Mouse (Mus musculus) telencephalon, adult 2 months (tissue): ENCODE data around the gene Selplg.

Experiments
- DNase-seq: peaks from one replicate; pipeline ENCODE4 v3.0.0-alpha.2; 2011; ENCODE audit warnings: low read depth, low spot score

Gene Selplg

DNA sequence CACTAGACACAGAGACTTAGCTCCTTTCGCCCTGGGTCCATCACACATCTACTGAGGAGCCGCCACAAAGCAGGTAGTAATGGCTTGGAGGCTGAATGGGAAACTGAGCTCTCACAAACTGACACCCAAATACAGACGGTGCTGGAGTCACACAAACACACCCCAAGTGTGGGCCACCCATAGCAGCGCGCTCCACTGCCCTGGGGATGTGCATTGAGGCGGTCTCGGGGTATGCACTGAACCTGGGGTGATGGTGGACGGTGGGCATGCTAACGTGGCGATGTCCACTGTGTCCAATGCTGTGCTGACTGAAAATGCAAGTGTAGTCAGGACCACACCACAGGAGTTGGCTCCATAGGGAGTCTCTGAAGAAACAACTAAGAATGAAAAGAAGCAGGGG is 22.7 kb upstream of the Selplg start:
- no peak for DNase-seq

GRCm38 (mm10) chr5:113854494-113854893 is 22.1 kb upstream of the Selplg start:
- DNase-seq: no peak

GRCm38 (mm10) chr5:113853541-113853940 is 21.1 kb upstream of the Selplg start:
- no peak for DNase-seq

DNA sequence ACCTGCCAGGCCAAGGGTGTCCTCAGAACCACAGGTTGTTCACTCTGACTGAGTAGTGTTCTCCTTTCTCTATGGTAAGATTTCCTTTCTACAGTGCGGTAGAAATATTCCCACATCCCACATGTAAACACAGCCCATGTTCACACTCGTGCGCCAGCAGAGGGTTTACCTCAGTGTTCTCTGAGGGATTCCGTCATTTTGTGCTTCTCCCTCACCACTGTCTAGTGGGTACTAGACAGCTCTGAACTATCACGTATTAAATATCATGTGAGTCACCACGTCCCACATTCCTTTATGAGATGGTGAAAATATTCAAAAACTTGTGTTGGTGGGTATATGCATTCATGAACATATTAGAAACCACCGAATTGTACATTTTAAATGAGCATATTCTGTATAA is 20.0 kb upstream of the Selplg start:
- DNase-seq: no peak

DNA sequence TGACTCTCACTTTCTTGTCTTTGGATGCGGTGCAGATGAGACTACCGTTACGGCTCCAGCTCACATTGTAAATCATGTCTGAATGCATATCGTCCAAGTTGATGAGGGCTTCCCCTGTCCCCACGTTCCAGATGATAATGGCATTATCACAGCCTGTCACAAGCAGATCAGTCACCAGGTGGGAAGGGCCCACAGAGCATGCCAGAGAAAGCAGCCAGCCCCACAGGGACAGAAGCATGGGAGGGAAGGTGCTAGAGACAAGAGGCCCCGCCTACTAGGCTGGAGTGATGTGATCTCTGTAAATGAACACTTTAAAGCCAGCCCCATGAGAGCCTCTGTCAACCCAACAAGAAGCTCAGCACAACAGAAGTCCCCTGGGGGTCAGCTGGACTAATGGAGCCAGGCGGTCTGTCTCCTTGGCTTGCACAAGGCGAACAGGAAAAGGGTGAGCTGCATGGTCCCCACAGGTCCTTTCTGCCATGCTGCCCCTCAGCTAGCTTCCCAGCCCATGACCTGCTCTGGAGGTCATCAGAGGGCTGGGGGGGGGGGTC is 18.3 kb upstream of the Selplg start:
- no peak for DNase-seq

DNA sequence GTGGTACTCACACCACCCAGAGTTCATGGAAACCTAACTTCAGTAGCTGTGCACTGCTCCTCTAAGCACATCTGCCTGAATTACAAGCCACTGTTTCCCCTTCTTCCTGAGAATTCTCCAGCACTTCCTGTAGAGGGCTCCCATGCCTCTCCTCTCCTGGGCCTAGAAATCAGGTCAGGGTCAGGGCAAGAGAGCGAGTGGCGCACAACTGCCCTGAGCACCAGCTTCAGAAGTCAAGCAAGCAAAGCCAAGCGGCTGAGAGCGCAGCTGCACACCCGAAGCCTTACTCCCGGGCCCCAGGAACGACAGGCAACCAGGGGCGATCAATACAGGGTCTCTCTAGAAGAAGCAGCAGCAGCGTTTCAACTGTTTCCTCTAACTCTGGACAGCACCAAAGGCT is 15.2 kb upstream of the Selplg start:
- no peak for DNase-seq

GRCm38 (mm10) chr5:113846656-113847055 is 14.2 kb upstream of the Selplg start:
- no peak for DNase-seq

GRCm38 (mm10) chr5:113845627-113846026 is 13.2 kb upstream of the Selplg start:
- no peak for DNase-seq

DNA sequence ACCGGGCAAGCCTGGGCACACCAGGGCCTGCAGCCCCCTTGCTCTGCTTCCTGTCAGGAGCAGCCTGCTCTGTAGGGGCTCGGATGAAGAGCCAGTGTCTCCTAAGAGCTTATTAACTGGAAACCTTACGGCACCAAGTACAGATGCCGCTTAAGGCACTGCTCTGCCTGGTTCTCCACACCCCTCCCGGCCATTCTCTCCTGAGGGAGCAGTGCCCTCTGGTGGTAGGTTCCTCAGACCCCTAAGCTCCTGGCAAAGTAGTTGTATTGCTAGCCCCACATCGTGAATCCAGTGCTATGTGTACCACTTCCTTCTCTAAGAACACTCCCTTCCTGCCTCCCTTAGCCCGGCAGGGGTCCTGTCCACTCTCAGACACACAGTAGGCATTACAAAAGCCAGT is 12.3 kb upstream of the Selplg start:
- peak; percentile 51 for DNase-seq

DNA sequence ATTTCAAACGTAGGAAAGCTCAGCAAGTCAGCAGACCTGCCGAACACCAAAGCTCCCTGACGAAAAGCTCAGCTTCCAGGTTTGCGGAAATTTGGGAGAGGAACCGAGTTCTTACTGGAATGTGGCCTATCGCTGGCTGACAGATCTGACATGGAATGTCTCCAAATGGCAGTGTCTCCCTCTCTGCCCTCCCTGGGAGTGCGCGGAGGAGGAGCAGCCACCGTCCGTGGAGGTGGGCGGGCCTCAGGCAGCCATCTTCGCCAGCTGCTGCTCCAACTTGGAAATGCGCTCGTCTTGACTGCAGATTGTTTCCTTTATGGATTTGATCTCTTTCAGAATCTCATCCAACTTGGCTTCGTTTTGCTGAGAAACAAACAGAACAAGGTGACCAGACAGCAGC is 11.7 kb upstream of the Selplg start:
- DNase-seq: no peak

- no peak for DNase-seq
These were observed 10.5 kb upstream of the Selplg start for GRCm38 (mm10) chr5:113842906-113843305.

GRCm38 (mm10) chr5:113842244-113842643 is 9.8 kb upstream of the Selplg start:
- DNase-seq: no peak

DNA sequence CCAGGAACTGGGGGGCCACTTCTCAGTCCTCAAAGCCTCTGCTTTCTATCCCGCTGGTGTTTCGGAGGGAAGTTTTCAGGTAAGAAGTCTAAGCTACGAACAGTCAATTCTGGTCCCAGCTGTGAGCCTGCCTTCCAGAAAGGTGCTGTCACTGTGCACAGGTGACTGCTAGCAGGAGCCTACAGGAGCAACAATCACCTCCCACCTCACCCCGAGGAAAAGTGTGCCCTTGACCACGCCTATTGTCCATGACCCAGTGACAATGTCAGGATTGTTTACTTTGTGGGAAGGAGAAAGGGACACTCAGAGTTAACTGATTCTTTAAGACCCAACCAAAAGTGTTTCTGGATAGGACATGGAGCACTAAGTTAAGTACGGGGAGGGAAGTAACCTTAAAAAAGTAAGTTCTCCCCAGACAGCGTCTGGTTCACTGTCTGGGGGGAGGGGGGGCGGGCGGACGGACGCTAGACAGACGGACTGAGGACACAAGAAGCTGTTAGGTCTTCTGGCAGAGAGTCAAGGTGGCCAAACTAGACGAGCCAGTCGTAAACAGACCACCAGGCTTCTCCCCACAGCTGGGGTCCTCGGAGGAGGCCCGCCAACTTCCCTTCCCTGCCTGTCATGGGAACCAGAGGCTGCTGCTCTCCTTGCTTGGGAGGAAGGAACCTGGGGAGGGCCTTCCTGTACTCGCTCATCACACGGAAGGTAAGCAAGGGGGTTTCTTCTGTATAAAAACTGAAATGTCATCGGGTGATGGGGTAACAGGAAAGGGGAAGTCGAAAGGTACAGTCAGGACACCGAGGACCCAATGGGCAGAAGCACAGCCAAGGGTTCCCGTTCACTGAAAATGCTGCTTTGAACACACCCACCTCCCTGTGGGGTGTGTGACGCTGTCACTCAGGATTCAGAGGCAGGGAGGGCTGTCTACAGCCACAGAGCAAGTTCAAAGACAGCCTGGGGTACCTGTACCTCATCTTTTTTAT is 9.1 kb upstream of the Selplg start:
- peak; percentile 48 for DNase-seq

DNA sequence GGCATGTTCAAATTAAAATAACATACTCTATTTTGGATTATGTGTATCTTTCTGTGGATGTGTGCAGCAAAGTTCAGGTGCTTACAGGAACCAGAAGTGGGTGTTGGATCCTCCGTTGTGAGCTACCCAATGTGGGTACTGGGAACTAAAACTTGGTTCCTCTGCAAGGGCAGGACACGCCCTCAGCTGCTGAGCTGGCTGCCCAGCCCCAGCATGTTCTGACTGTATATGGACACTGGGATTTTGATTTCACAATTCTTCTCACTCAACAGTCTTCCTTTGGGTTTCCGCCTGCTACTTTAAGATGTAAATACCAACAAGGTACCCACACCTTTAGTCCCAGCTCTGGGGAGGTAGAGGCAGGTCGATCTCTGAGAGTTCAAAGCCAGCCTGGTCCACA is 8.0 kb upstream of the Selplg start:
- no peak for DNase-seq

GRCm38 (mm10) chr5:113836961-113837360 is 4.5 kb upstream of the Selplg start:
- DNase-seq: no peak

DNA sequence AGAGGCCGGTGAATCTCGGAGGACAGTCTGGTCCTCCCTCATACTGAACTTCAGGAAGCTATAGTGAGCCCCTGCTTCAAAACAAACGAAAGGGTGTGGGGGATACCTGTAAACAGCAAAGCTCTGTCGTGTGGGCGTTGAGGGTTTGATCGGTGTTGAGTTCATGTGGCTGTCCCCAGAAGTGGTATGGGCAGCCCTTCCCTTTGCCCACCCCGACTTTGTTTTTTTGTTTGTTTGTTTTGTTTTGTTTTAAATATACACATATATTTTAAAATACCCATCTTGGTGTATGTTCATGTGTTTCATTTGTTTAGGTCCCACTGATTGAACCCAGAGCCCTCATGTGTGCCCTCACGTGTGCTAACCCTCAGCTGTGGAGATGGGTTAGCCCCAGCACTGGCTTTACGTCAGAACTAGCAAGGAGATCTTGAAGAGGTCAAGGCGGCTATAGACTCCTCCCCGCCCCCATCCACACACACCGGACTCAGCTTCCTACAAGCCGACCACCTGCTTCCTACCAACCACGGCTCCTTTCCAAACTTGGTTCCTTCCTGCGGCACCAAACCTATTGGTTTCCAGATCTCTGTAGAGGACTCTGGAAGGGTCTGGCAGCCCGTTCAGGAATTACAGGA is 988 bp upstream of the Selplg start:
- DNase-seq: no peak

- DNase-seq: no peak
These were observed 703 bp downstream of the Selplg start for GRCm38 (mm10) chr5:113831741-113832140.

GRCm38 (mm10) chr5:113830796-113831195 is 1.6 kb downstream of the Selplg start:
- DNase-seq: no peak

GRCm38 (mm10) chr5:113830292-113830643 is 2.2 kb downstream of the Selplg start:
- DNase-seq: no peak

DNA sequence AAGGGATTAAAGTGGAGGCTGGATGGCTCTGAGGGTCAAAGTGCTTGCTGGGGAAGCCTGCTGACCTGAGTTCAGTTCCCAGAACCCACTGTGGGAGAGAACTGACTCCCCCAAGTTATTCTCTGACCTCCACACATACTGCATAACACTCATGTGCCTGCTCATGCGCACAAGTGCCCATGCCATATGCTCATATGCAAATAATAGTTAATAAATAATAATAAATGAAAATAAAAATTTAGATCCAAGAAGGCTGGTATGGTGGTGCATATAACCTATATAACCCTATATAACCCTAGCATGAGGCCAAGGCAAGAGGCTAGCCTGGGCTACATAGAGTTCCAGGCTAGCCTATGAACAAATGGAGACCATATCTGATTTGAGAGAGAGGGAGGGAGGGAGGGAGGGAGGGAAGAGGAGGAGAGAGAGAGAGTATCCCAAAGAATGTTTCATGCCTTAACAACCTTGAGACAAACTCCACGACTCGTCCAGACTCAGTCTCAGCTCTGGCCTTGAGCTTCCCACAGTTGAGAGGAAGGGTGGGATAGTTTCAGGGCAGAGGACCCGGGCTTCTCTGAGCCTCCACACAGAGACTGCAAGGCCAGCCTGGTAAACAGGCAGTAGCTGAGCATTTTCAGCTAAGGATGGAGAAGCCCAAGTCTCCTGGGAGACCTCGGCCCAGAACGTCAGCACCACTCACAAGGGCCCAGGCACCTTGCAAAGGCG is 2.7 kb downstream of the Selplg start:
- DNase-seq: no peak

- DNase-seq: no peak
These were observed 4.0 kb downstream of the Selplg start for GRCm38 (mm10) chr5:113828481-113828880.

DNA sequence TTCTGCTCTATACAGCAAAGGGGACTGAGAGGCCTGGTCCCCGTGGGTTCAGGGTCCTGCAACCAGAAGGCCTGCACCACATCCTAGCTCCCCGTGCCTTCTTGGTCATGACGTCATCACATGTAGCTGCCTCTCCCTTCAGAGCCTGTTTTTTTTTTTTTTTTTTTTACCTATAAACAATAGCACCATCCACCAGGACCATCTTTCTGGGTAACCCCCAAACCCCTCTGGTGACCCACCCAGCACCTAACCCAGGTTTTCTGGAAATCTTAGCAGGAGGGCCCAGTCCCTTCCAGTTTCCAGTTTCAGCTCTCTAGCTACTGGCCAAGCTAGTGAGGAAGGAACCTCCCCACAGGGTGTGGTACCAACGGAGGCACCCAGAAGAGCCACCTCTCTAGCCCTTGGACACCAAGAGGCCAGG is 4.4 kb downstream of the Selplg start:
- DNase-seq: no peak
